Mouse (Mus musculus): ENCODE measurements around the gene Camk2g. TPM values are rescaled to one million over a fixed set of nuclear protein-coding genes. Genes with fewer than 3 reads are reported as not detected.

Camk2g gene
- polyA plus RNA-seq, 1 experiment from 2014 or later = 166 TPM

DNA sequence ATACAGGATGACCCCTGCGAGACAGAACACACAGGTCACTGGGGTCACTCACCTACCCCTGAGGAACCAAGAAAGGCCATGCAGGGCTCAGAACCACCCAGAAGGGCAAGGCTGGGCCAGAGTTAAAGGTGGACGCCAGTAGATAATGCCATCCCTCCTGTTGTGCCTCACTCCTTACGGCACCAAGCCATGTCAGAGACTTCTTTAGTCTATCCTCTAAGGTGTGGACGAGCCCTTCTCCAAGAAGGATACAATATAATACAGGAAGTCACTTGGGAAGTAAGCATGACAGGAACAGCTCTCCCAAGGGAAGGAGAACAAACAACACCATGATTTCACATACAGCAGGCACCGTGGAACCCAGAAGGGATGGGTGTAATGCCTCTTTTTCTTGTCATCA, 28.9 kb downstream of the Camk2g start:
- Histone ChIP-seq H3K36me3 (replicated peaks; ENCODE audit: control insufficient read depth, insufficient read depth) (peaks cover 74% of the 10 kb centered on the region), H3K9ac (no peak overlapping the region), H3K27ac (no peak overlapping the region), H3K4me2 (replicated peaks) (no peak overlapping the region), H3K4me1 (replicated peaks; ENCODE audit: control insufficient read depth, insufficient read depth, low read length) (no peaks in the 10 kb centered on the region), H3K4me3 (replicated peaks; ENCODE audit: low read length) (no peak overlapping the region), H3K9me3 (ENCODE audit: control insufficient read depth, low read length) (no peaks in the 10 kb centered on the region), H3K27me3 (ENCODE audit: control insufficient read depth, insufficient read depth, low read length) (no peaks in the 10 kb centered on the region)
- no peak for DNase-seq (ENCODE audit: low spot score)
- WGBS = 88% methylated on average over 5 of the region's 5 CpGs
- ATAC-seq (ENCODE audit: low FRiP score) = no peak

DNA sequence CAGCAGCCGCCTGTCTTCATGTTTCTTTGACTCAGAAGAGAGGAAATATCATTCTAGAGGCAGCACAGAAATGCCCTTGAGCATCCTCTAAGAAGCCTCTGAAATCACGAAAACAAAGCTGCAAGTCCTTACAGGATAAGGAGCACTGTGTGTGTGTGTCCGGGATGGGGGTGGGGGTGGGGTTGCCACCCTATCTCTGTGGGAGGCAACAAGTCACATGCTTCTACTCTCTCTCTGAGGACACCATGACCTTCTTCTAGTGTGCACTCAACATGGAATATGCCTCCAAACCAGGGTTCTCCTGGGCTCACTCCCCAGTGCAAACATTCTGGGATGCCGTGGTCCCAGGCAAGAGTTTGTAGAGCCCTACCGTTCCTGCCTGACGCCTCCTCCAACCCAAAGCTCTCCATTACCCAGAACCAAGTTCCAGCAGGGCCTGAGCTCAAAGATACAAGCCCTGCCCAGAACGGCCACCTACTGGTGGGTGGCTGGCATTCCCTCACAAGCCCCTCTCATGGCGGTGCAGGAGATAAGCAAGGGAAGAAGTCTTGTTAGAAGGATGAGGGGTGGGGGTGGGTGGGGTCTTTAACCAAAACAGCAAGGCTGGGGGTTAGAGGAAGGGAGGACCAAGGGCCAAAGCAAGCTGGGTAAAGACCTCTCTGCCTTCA, 35.0 kb downstream of the Camk2g start:
- no peaks in the 10 kb centered on the region for H3K27me3 ChIP-seq (ENCODE audit: control insufficient read depth, insufficient read depth, low read length)
- peaks cover 98% of the 10 kb centered on the region for H3K36me3 ChIP-seq (replicated peaks; ENCODE audit: control insufficient read depth, insufficient read depth)
- H3K9ac ChIP-seq = no peak overlapping the region
- H3K4me1 ChIP-seq (replicated peaks; ENCODE audit: control insufficient read depth, insufficient read depth, low read length) = no peaks in the 10 kb centered on the region
- H3K27ac ChIP-seq = no peak overlapping the region
- ATAC-seq (ENCODE audit: low FRiP score) (no peak), DNase-seq (ENCODE audit: low spot score) (no peak)
- no peaks in the 10 kb centered on the region for H3K9me3 ChIP-seq (ENCODE audit: control insufficient read depth, low read length)
- no peak overlapping the region for H3K4me2 ChIP-seq (replicated peaks)
- WGBS = 84% methylated on average over 8 of the region's 8 CpGs
- no peak overlapping the region for H3K4me3 ChIP-seq (replicated peaks; ENCODE audit: low read length)

DNA sequence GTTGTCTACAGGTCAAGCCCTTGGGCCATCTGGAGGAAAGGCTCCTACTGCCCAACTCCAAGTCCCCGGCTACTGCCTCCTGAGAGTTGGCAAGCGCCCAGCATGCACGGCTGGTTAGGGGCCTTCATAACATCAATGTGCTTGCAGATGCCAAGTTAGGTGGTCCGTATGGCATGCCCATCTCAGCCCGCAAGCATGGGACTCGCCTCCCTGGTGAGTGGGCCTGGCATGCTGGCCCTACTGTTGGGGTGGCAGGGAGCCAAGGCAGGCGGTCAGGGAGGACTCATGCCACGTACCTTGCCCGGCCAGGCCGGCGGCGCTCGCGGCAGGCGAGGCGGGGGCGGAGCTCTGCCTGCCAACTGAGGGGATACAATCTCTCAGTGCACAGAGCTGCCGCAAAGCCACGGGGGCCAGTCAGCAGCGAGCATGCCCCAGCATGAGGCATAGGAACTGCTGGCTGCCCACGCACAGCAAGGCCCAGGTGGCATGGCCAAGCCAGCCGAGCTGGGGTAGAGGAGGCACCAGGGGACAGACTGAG, 36.4 kb downstream of the Camk2g start:
- Histone ChIP-seq H3K4me1 (replicated peaks; ENCODE audit: control insufficient read depth, insufficient read depth, low read length) (no peaks in the 10 kb centered on the region), H3K9me3 (ENCODE audit: control insufficient read depth, low read length) (no peaks in the 10 kb centered on the region), H3K27me3 (ENCODE audit: control insufficient read depth, insufficient read depth, low read length) (no peaks in the 10 kb centered on the region), H3K36me3 (replicated peaks; ENCODE audit: control insufficient read depth, insufficient read depth) (peaks cover 95% of the 10 kb centered on the region), H3K4me3 (replicated peaks; ENCODE audit: low read length) (no peak overlapping the region), H3K9ac (no peak overlapping the region), H3K4me2 (replicated peaks) (no peak overlapping the region), H3K27ac (no peak overlapping the region)
- no peak; the same call in 1 of the 2 replicates for ATAC-seq (ENCODE audit: low FRiP score)
- 89% methylated on average over 22 of the region's 22 CpGs for WGBS
- DNase-seq (ENCODE audit: low spot score) = no peak

DNA sequence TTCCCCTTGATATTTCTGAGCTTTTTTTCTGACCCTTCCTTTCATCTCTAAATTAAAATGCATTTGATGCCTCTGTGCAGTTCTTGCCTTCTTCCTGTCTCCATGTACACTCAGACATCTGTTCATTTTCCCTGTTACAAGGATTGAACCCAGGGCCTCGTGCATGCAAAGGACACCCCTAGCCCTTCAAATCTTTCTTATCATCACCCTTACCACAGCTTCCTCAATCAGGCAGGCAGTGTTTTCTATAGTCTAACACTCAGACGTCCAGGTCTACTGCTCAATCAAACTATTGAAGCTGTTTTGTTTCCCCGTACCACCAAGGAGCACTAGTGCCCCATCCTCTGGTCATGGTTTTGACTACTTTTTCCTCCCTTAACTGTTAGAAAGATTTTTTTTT, 40.1 kb downstream of the Camk2g start:
- Histone ChIP-seq H3K36me3 (replicated peaks; ENCODE audit: control insufficient read depth, insufficient read depth) (peaks cover 66% of the 10 kb centered on the region), H3K9ac (no peak overlapping the region), H3K27me3 (ENCODE audit: control insufficient read depth, insufficient read depth, low read length) (no peaks in the 10 kb centered on the region), H3K27ac (no peak overlapping the region), H3K4me3 (replicated peaks; ENCODE audit: low read length) (no peak overlapping the region), H3K4me1 (replicated peaks; ENCODE audit: control insufficient read depth, insufficient read depth, low read length) (no peaks in the 10 kb centered on the region), H3K9me3 (ENCODE audit: control insufficient read depth, low read length) (no peaks in the 10 kb centered on the region), H3K4me2 (replicated peaks) (no peak overlapping the region)
- ATAC-seq (ENCODE audit: low FRiP score) = no peak
- 89% methylated on average over 3 of the region's 3 CpGs for WGBS
- DNase-seq (ENCODE audit: low spot score) = no peak

DNA sequence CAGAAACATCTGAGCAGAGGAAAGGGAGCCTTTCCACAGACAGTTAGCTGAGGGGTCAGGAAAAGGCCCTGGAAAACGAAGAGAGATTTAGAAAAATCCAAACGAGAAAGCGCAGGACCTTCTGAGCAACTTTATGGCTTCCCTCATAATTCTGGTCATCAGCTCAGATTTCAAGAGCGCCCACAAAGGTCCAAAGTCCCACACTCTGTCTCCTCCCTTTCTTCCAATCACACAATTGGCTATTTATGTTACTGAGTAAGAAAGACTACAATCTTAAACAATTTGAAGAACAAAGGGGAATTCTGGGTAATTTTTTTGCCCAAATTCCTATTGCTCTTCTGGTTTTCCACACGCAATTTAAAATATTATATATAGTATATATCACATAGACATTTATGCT, 43.4 kb downstream of the Camk2g start:
- Histone ChIP-seq H3K36me3 (replicated peaks; ENCODE audit: control insufficient read depth, insufficient read depth) (peaks cover 48% of the 10 kb centered on the region), H3K9me3 (ENCODE audit: control insufficient read depth, low read length) (no peaks in the 10 kb centered on the region), H3K9ac (no peak overlapping the region), H3K27ac (no peak overlapping the region), H3K27me3 (ENCODE audit: control insufficient read depth, insufficient read depth, low read length) (no peaks in the 10 kb centered on the region), H3K4me3 (replicated peaks; ENCODE audit: low read length) (no peak overlapping the region), H3K4me2 (replicated peaks) (no peak overlapping the region), H3K4me1 (replicated peaks; ENCODE audit: control insufficient read depth, insufficient read depth, low read length) (no peaks in the 10 kb centered on the region)
- no peak for ATAC-seq (ENCODE audit: low FRiP score)
- DNase-seq (ENCODE audit: low spot score) = no peak
- WGBS = 91% methylated on average over 5 of the region's 5 CpGs

DNA sequence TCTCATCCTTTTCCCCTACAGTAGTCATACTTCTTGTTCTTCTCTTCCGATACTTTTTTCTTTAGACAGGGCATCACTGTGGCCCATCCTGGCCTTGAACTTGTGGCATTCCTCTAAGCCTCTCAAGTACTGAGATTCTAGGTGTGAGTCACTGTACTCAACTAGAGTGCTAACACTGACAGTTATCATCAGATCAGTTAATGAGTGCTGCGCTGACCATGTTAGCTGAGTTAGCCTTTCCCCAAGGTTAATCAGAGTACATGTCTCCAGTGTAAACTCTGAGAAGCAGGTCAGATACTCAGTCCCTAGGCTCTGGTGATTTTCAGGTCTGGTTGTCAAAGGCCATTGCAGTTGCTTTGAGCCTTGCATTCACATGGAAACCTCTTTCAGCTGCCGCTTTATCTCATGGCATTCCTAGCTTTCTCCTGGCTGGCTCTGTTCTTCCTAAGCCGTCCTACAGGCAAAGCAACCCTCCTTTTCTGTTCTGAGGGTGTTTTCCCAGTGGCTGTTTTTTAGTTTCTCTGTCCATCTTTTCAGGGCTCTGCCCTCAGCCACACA, 44.3 kb downstream of the Camk2g start:
- DNase-seq (ENCODE audit: low spot score) (no peak), ATAC-seq (ENCODE audit: low FRiP score) (no peak)
- Histone ChIP-seq H3K36me3 (replicated peaks; ENCODE audit: control insufficient read depth, insufficient read depth) (peaks cover 48% of the 10 kb centered on the region), H3K4me3 (replicated peaks; ENCODE audit: low read length) (no peak overlapping the region), H3K27me3 (ENCODE audit: control insufficient read depth, insufficient read depth, low read length) (no peaks in the 10 kb centered on the region), H3K9ac (no peak overlapping the region), H3K4me1 (replicated peaks; ENCODE audit: control insufficient read depth, insufficient read depth, low read length) (no peaks in the 10 kb centered on the region), H3K27ac (no peak overlapping the region), H3K4me2 (replicated peaks) (no peak overlapping the region), H3K9me3 (ENCODE audit: control insufficient read depth, low read length) (no peaks in the 10 kb centered on the region)
- 87% methylated on average over 4 of the region's 4 CpGs for WGBS

DNA sequence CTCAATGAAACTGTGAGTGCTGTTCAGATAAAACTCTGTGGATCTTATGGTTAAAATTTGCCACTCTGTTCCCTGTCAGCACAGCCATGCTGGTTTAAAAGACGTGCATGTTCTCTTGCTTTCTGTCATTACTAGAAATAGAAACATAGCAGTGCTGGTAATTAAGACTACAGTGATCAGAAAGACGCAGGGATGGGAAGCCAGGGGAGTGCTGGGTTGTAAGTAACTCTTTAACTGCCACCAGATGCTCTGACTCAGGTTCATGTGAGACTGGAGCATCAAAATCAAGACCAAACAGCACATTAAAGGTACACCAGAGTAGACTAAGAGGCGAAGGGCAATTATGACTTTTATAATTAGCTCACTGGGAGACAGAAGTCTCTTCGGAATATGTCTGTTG, 45.5 kb downstream of the Camk2g start:
- H3K36me3 ChIP-seq (replicated peaks; ENCODE audit: control insufficient read depth, insufficient read depth) = peaks cover 48% of the 10 kb centered on the region
- ATAC-seq (ENCODE audit: low FRiP score) (no peak; the same call in 1 of the 2 replicates), DNase-seq (ENCODE audit: low spot score) (no peak)
- H3K27ac ChIP-seq = no peak overlapping the region
- 68% methylated on average over 4 of the region's 4 CpGs for WGBS
- no peaks in the 10 kb centered on the region for H3K27me3 ChIP-seq (ENCODE audit: control insufficient read depth, insufficient read depth, low read length)
- H3K9me3 ChIP-seq (ENCODE audit: control insufficient read depth, low read length) = no peaks in the 10 kb centered on the region
- no peaks in the 10 kb centered on the region for H3K4me1 ChIP-seq (replicated peaks; ENCODE audit: control insufficient read depth, insufficient read depth, low read length)
- no peak overlapping the region for H3K9ac ChIP-seq
- H3K4me3 ChIP-seq (replicated peaks; ENCODE audit: low read length) = no peak overlapping the region
- no peak overlapping the region for H3K4me2 ChIP-seq (replicated peaks)

DNA sequence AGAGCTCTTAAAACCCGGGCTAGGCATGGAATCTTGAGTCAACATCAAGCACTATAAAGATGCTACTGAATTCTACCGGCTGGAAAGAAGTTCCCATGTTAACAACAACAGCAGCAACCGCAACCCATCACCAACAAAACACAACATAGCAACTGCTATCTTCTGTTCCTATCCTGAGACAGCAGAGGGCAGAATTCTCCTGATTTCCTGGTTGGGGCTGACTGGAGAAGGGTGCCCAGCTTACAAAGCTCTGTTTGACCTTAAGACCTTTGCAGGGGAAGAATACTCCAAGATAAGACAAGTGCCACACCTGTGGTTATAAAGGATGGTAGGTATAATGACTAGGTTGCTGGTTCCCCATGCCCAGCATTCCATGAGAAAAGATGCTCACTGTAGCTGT, 47.0 kb downstream of the Camk2g start:
- H3K4me2 ChIP-seq (replicated peaks) = no peak overlapping the region
- no peaks in the 10 kb centered on the region for H3K9me3 ChIP-seq (ENCODE audit: control insufficient read depth, low read length)
- H3K4me3 ChIP-seq (replicated peaks; ENCODE audit: low read length) = no peak overlapping the region
- no peak overlapping the region for H3K9ac ChIP-seq
- no peaks in the 10 kb centered on the region for H3K4me1 ChIP-seq (replicated peaks; ENCODE audit: control insufficient read depth, insufficient read depth, low read length)
- ATAC-seq (ENCODE audit: low FRiP score) (no peak), DNase-seq (ENCODE audit: low spot score) (no peak)
- WGBS = 91% methylated on average over 3 of the region's 3 CpGs
- H3K27ac ChIP-seq = no peak overlapping the region
- peaks cover 53% of the 10 kb centered on the region for H3K36me3 ChIP-seq (replicated peaks; ENCODE audit: control insufficient read depth, insufficient read depth)
- H3K27me3 ChIP-seq (ENCODE audit: control insufficient read depth, insufficient read depth, low read length) = no peaks in the 10 kb centered on the region

DNA sequence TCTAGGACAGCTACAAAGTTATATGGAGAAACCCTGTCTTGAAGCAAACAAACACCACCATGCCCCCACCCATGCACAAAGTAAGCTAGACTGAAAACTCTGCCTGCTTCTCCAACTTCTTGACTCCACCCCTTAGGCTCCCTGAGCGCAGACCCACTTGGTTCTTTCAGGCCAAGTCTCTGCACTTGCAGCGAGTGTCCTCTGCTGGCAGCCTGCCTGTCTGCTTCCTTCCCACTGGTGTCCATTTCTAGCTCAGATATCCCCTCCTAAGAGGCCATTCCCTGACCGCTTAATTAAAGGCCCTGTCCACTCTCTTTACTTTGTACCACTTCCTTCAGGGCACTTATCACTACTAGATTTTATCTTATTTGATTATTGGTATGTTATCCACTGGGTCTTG, 50.3 kb downstream of the Camk2g start:
- no peak for ATAC-seq (ENCODE audit: low FRiP score)
- 89% methylated on average over 3 of the region's 3 CpGs for WGBS
- Histone ChIP-seq H3K4me2 (replicated peaks) (no peak overlapping the region), H3K36me3 (replicated peaks; ENCODE audit: control insufficient read depth, insufficient read depth) (peaks cover 78% of the 10 kb centered on the region), H3K27ac (no peak overlapping the region), H3K27me3 (ENCODE audit: control insufficient read depth, insufficient read depth, low read length) (no peaks in the 10 kb centered on the region), H3K9ac (no peak overlapping the region), H3K4me3 (replicated peaks; ENCODE audit: low read length) (no peak overlapping the region), H3K4me1 (replicated peaks; ENCODE audit: control insufficient read depth, insufficient read depth, low read length) (no peaks in the 10 kb centered on the region), H3K9me3 (ENCODE audit: control insufficient read depth, low read length) (no peaks in the 10 kb centered on the region)
- no peak for DNase-seq (ENCODE audit: low spot score)

Data from hindbrain, embryonic 14.5 days (tissue).